Mouse (Mus musculus) brain, embryonic 14.5 days (tissue): ENCODE results near the gene Bbc3. TPM values are rescaled to one million over a fixed set of nuclear protein-coding genes. Genes with fewer than 3 reads are reported as not detected.
A peak's percentile ranks its signal among the peaks of the same experiment; 100 is the strongest.

Experiments used
- DNase-seq: peaks from one replicate; pipeline ENCODE4 v3.0.0-alpha.2; 2011; ENCODE audit warnings: low read depth
- CTCF ChIP-seq: fragments of 200-500 bp; IDR thresholded peaks from 2 replicates; pipeline ENCODE4 v1.5.1; 2012; ENCODE audit warnings: inconsistent platforms, mild to moderate bottlenecking, moderate library complexity, borderline replicate concordance; ENCODE audit not compliant: insufficient read depth, insufficient read length; ENCODE audit errors: extremely low read depth
- POLR2A ChIP-seq: fragments of 200-500 bp; IDR thresholded peaks from 2 replicates; pipeline ENCODE4 v1.6.1; 2012; ENCODE audit warnings: mild to moderate bottlenecking, inconsistent platforms, borderline replicate concordance; ENCODE audit not compliant: poor library complexity, insufficient read depth, insufficient read length, severe bottlenecking; ENCODE audit errors: extremely low read depth
- polyA plus RNA-seq: library from polyadenylated mRNA; depleted of rRNA; stranded (reverse); fragments of >200 nt; gene quantifications from 2 replicates; pipeline ENCODE4 v1.2.3, GENCODE M21; 2012

The Bbc3 gene
- polyA plus RNA-seq, 1 experiment, result 26.6 TPM

- no peak for TF ChIP-seq CTCF
- TF ChIP-seq POLR2A, result no peak
- DNase-seq, result peak; percentile 71
Observed at GRCm38 (mm10) chr7:16310521-16311452, 2.6 kb downstream of the Bbc3 start.

GRCm38 (mm10) chr7:16311453-16312004 lies 3.3 kb downstream of the Bbc3 start:
- no peak for TF ChIP-seq CTCF
- TF ChIP-seq POLR2A, result no peak
- DNase-seq, result peak; percentile 39

- TF ChIP-seq POLR2A (no peak), CTCF (no peak)
- DNase-seq, result peak; percentile 37
Observed at GRCm38 (mm10) chr7:16312011-16312671, 3.9 kb downstream of the Bbc3 start.

- DNase-seq, result peak; percentile 67
- TF ChIP-seq POLR2A (no peak), CTCF (no peak)
Observed at GRCm38 (mm10) chr7:16312672-16313311, 4.6 kb downstream of the Bbc3 start.

- peak; percentile 79 for DNase-seq
- TF ChIP-seq POLR2A, result peak; percentile 86; the same call in 1 of the 2 replicates
- no peak for TF ChIP-seq CTCF
Observed at GRCm38 (mm10) chr7:16313481-16314220, 5.5 kb downstream of the Bbc3 start.

- no peak for DNase-seq
- no peak for TF ChIP-seq POLR2A
- TF ChIP-seq CTCF, result no peak
Observed at GRCm38 (mm10) chr7:16314221-16314775, 6.1 kb downstream of the Bbc3 start.

GRCm38 (mm10) chr7:16315222-16315759 lies 7.1 kb downstream of the Bbc3 start:
- DNase-seq, result no peak
- TF ChIP-seq CTCF, result no peak
- no peak for TF ChIP-seq POLR2A

GRCm38 (mm10) chr7:16317094-16317493 lies 8.9 kb downstream of the Bbc3 start:
- TF ChIP-seq POLR2A, result no peak
- no peak for TF ChIP-seq CTCF
- no peak for DNase-seq

- TF ChIP-seq CTCF (no peak), POLR2A (no peak)
- DNase-seq, result no peak
Observed at GRCm38 (mm10) chr7:16319216-16319615, 11.0 kb downstream of the Bbc3 start.

- DNase-seq, result no peak
- no peak for TF ChIP-seq CTCF
- no peak for TF ChIP-seq POLR2A
Observed at GRCm38 (mm10) chr7:16320479-16320878, 12.3 kb downstream of the Bbc3 start.
